Mouse (Mus musculus) mouse embryonic stem cell (cell line): ENCODE results near the gene Ephx1.
"Not testable (repeated sequence)": the region's sequence is repeated elsewhere in the genome, so short reads cannot be mapped to it uniquely, and the experiment has no call there.

Experiments used
- in situ Hi-C, 2 experiments: fragments of 300-500 bp; cut with MboI; formaldehyde crosslinking; loops; 1 replicate in 1 of 2; 3 replicates in 1 of 2; pipeline ENCODE4 v1.14.3; 2019 to 2020; ENCODE audit warnings: low sequenced_read_pairs in 2 of 2, low pct_unique_long_range_greater_than_20kb in 1 of 2, mixed read lengths in 1 of 2; ENCODE audit not compliant: unreplicated experiment in 1 of 2

The Ephx1 gene

GRCm38 (mm10) chr1:180944553-180944952 lies 76.2 kb downstream of the Ephx1 start:
- in situ Hi-C loops: no loop called here

GRCm38 (mm10) chr1:180943896-180944295 lies 76.8 kb downstream of the Ephx1 start:
- in situ Hi-C loops: no loop called here

DNA sequence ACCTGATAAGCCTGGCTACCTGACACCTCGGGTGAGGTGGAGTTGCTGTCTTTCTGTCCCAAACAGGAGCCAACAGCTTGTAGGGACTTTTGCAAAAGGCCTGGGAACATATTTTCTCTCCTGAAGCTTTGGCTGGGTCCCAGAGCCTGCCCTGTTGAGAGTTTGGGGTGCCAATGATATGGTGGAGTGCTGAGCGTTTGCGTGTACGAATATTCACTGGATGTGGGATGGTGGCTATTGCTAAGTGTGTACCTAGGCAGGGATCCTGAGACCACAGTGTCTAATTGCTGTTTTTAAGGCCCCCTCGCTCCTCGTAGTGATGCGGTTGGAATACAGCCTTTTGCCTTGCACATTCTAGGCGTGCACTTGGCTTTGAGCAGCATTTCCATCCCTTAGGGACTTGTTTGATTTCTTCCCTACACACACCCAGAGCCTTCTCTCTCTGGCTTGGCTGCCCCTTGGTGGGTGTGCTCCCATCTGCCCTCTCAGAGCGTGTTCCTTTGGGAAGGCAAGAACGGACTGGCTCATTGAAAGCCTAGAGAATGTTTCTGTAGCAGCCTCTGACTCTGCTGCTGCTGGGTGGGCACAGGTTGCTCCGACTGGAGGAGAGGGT lies 77.6 kb downstream of the Ephx1 start:
- in situ Hi-C loops: no loop called here

DNA sequence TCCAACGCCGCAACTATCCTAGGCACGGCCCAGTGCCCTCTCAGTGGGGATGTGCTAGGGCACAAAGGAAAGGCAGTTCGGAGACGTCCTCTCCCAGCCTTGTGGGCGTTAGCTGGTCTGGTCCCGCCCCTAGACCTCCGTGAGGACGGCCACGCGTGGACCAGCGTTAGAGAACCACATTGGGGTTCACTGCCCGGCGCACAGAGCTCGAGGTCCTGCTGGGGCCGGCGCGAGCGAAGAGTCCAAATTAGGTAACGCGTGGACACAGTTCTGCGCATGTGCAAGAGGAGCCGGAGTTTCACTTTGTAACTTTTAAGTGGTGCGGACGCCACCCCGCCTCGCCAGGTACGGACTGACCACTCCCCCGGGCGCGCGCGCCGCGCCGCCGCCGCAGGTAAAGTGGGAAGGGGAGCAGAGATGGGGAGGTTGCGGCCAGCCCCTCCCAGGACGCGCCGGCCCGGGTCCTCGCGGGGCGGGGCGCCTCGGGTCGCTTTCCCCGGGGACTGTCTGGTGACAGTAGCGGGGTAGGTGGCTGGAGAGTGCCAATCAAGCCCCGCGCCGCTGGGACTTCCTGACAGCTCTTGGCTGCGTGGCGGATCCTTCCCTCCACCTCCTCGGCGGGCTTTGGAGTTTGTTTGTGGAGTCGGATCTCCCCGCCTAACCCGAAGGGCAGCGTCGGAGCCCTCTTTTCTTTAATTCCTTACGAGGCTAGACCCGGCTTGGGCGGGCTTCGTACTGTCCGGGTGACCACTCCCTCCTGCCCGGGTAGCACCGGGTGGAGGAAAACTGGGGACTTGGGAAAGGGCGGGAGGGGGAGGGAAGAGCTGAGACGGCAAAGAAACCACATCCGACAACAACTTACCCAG lies 78.3 kb downstream of the Ephx1 start, which contains the start of gene Tmem63a:
TSS of gene Tmem63a (plus strand) at position 179 of the 866 bp plus-strand sequence.
- in situ Hi-C loops: no loop called here

GRCm38 (mm10) chr1:180941726-180942125 lies 79.0 kb downstream of the Ephx1 start:
- in situ Hi-C loops: no loop called here

DNA sequence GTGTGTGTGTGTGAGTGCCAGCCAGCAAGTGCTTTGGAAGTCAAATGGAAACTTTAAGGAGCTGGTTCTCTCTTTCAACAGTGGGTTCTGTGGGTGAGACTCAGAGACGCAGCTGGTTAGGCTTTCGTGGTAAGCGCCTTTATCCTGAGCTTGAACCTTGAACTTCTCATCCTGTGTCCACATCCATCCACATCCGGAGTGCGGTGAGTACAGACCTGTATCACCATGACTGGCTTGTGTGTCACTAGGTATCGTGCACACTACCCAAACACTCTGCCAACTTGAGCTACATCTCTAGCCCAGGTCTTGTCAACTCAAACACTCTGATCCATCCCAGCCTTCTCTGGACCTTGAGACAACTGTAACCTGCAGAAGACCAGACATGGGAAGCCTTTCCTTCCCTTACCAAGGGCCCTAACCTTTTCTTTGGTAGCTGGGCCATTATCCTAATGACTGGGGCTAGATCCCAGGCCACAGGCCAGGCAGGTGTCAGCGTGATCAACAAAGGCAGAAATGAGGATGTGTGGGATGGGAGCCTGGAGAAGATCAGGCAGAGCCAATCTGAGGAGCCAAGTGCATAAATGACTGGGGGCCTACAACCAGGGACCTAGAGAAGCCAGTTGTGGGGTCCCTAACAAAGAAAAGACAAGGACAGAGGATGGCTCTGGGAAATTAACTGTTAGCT lies 79.8 kb downstream of the Ephx1 start:
- in situ Hi-C loops: no loop called here

DNA sequence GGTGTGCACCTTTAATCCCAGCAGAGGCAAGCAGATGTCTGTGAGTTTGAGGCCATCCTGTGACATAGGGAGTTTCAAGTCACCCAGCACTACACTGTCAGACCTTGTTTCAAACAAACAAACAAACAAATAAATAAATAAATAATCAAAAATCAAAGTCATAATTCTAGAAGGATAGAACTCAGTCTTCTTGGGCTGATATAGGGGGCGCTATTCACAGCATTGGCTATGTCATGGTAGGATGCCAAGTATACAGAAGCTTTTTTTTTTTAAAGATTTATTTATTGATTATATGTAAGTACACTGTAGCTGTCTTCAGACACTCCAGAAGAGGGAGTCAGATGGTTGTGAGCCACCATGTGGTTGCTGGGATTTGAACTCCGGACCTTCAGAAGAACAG lies 81.9 kb downstream of the Ephx1 start:
- in situ Hi-C loops: not testable (repeated sequence)

DNA sequence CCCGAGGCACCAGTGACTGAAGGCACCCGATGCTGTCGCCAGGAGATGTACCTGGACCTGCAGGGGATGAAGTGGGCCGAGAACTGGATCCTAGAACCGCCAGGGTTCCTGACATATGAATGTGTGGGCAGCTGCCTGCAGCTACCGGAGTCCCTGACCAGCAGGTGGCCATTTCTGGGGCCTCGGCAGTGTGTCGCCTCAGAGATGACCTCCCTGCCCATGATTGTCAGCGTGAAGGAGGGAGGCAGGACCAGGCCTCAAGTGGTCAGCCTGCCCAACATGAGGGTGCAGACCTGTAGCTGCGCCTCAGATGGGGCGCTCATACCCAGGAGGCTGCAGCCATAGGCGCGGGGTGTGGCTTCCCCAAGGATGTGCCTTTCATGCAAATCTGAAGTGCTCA lies 83.1 kb downstream of the Ephx1 start:
- in situ Hi-C loops: not testable (repeated sequence)

DNA sequence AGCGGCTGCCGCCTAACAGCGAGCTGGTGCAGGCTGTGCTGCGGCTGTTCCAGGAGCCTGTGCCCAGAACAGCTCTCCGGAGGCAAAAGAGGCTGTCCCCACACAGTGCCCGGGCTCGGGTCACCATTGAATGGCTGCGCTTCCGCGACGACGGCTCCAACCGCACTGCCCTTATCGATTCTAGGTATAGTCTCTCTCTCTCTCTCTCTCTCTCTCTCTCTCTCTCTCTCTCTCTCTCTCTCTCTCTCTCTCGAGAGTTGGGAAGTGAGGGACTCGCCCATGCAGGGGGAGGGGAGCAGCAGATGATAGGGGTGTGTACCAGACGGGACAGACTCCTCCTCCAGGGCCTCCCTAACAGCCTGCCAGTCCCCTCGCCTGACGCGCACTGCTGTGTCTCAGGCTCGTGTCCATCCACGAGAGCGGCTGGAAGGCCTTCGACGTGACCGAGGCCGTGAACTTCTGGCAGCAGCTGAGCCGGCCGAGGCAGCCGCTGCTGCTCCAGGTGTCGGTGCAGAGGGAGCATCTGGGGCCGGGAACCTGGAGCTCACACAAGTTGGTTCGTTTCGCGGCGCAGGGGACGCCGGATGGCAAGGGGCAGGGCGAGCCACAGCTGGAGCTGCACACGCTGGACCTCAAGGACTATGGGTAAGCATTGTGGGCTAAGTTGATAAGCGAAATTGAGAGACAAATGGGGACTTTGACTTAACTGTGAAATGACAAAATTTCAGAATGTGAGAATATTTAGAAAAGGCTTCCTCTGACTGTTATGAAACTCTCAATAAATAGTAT lies 83.9 kb downstream of the Ephx1 start:
- in situ Hi-C loops: not testable (repeated sequence)

DNA sequence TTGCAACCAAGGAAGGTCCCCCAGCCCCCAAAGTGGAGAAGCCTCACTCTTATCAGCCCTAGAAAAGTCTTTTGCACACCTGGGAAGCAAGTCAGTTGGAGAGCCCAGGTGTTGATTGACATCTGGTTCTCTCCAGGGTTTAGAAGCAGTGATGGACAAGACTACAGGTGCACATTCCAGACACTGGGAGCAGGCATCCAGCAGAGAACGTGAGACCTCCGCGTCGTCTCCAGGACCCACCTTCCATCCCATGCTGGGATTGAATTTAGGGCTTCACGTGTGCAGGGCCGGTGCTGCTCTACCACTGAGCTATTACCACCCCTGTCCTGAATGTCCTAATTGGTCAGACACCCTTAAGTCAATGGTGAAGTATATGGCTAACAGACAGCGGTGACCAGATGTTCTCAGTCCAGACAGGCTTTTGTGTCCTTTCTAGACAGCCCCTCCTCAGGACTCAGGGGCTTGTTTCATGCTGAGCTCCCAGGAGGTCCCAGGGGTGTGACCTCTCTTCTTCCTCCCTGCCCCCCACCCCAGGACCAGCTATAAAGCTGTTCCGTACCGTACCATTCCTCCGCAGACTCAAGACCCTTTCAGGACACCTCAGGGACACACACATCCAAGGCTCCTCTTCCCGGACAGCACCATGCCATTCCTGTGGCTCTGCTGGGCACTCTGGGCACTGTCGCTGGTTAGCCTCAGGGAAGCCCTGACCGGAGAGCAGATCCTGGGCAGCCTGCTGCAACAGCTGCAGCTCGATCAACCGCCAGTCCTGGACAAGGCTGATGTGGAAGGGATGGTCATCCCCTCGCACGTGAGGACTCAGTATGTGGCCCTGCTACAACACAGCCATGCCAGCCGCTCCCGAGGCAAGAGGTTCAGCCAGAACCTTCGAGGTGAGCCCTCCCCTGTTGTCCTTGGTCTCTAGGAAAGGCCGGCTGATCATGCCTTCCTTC lies 86.0 kb downstream of the Ephx1 start, which contains the start of gene Lefty1:
TSS of gene Lefty1 (plus strand) at position 556 of the 953 bp plus-strand sequence.
- in situ Hi-C loops: no loop called here

DNA sequence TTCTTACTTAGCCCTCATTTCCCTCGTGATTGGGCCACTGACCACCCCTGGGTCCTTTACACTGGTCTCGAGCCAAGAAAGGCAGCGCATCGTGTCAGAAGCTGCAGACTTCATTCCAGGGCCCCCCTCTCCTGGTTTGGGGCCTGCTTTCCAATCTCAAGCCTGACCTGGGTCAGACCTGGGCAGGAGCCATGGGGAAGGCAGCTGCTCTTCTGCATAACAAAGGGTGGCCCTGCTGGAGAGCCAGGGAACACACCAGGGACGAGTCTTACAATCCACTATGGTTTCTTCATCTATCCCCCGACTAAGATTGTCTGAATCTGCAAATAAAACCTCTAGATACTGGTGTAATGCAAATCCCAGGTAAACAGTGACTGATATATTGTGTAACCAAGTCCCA lies 87.0 kb downstream of the Ephx1 start:
- in situ Hi-C loops: no loop called here

GRCm38 (mm10) chr1:180931106-180931505 lies 89.6 kb downstream of the Ephx1 start:
- in situ Hi-C loops: no loop called here

DNA sequence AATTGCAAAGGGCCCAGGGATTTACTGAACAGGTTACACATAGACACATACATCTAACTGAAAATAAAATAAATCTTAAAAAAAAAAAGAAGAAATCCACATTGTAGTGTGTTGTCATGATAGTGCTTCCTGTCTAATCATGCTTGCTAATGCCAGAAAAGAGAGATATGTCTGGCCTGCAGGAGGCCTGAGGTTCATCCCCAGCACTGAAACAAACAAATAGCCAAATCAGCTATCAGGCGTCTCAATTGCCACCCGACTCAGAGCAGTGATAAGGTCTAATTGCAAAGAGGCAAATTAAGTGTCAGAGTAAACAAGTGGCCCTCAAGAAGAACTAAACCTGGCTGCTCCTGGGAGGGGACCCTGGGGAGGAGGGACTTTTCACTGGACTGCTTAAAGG lies 91.1 kb downstream of the Ephx1 start:
- in situ Hi-C loops: no loop called here

- in situ Hi-C loops: no loop called here
Measured at GRCm38 (mm10) chr1:180926286-180926685, 94.4 kb downstream of the Ephx1 start.
